Mouse (Mus musculus): ENCODE measurements around the gene Ttll10. TPM values are rescaled to one million over a fixed set of nuclear protein-coding genes. Genes with fewer than 3 reads are reported as not detected.

Ttll10 gene
- total and polyA plus RNA-seq, 2 experiments from 2014 or later: 1.9 TPM; not detected in 1

- ATAC-seq (ENCODE audit: low FRiP score) (no peak), DNase-seq (ENCODE audit: low spot score) (no peak)
- peaks cover 17% of the 10 kb centered on the region for H3K27me3 ChIP-seq (ENCODE audit: insufficient read depth, low read length)
- no peaks in the 10 kb centered on the region for H3K36me3 ChIP-seq (ENCODE audit: insufficient read depth, low read length)
- H3K27ac ChIP-seq (ENCODE audit: low read depth, low read length): no peak overlapping the region
- no peak overlapping the region for H3K9ac ChIP-seq (replicated peaks; ENCODE audit: low read length, poor library complexity, severe bottlenecking)
- peaks cover 25% of the 10 kb centered on the region for H3K4me1 ChIP-seq (ENCODE audit: insufficient read depth, low read length)
- H3K4me2 ChIP-seq (ENCODE audit: low read depth, low read length, poor library complexity, severe bottlenecking): no peak overlapping the region
- WGBS: 48% methylated on average over 4 of the region's 4 CpGs
- no peak overlapping the region for H3K4me3 ChIP-seq (ENCODE audit: low read depth, low read length)
- TF ChIP-seq CTCF (IDR thresholded peaks at IDR 0.05): no peak
- no peaks in the 10 kb centered on the region for H3K9me3 ChIP-seq (ENCODE audit: low read length)
Observed at GRCm38 (mm10) chr4:156034301-156034700, 24.9 kb downstream of the Ttll10 start.

GRCm38 (mm10) chr4:156033476-156034119 lies 25.6 kb downstream of the Ttll10 start:
- Histone ChIP-seq H3K4me3 (ENCODE audit: low read depth, low read length) (no peak overlapping the region), H3K36me3 (ENCODE audit: insufficient read depth, low read length) (no peaks in the 10 kb centered on the region), H3K27ac (ENCODE audit: low read depth, low read length) (no peak overlapping the region), H3K9ac (replicated peaks; ENCODE audit: low read length, poor library complexity, severe bottlenecking) (no peak overlapping the region), H3K9me3 (ENCODE audit: low read length) (no peaks in the 10 kb centered on the region), H3K27me3 (ENCODE audit: insufficient read depth, low read length) (peaks cover 17% of the 10 kb centered on the region), H3K4me2 (ENCODE audit: low read depth, low read length, poor library complexity, severe bottlenecking) (no peak overlapping the region), H3K4me1 (ENCODE audit: insufficient read depth, low read length) (peaks cover 25% of the 10 kb centered on the region)
- peak; percentile 53 for DNase-seq (ENCODE audit: low spot score)
- 48% methylated on average over 6 of the region's 6 CpGs for WGBS
- ATAC-seq (ENCODE audit: low FRiP score): no peak
- TF ChIP-seq CTCF (IDR thresholded peaks at IDR 0.05): peak; percentile 73

GRCm38 (mm10) chr4:156032856-156033255 lies 26.4 kb downstream of the Ttll10 start:
- TF ChIP-seq CTCF (IDR thresholded peaks at IDR 0.05): no peak
- Histone ChIP-seq H3K4me1 (ENCODE audit: insufficient read depth, low read length) (peaks cover 25% of the 10 kb centered on the region), H3K27ac (ENCODE audit: low read depth, low read length) (peak overlapping the region; percentile 83; the same call in 1 of the 2 replicates), H3K4me2 (ENCODE audit: low read depth, low read length, poor library complexity, severe bottlenecking) (peak overlapping the region; percentile 86; the same call in 1 of the 2 replicates), H3K27me3 (ENCODE audit: insufficient read depth, low read length) (peaks cover 17% of the 10 kb centered on the region), H3K4me3 (ENCODE audit: low read depth, low read length) (no peak overlapping the region), H3K9ac (replicated peaks; ENCODE audit: low read length, poor library complexity, severe bottlenecking) (no peak overlapping the region), H3K9me3 (ENCODE audit: low read length) (no peaks in the 10 kb centered on the region), H3K36me3 (ENCODE audit: insufficient read depth, low read length) (0 out of 2 replicates have a peak, but pooled peaks cover 6% of the 10 kb centered on the region)
- ATAC-seq (ENCODE audit: low FRiP score) (no peak), DNase-seq (ENCODE audit: low spot score) (no peak)
- WGBS: 88% methylated on average over 4 of the region's 4 CpGs

GRCm38 (mm10) chr4:156031593-156032391 lies 27.4 kb downstream of the Ttll10 start:
- ATAC-seq (ENCODE audit: low FRiP score) (peak; percentile 91), DNase-seq (ENCODE audit: low spot score) (peak; percentile 94)
- H3K27ac ChIP-seq (ENCODE audit: low read depth, low read length): peak overlapping the region; percentile 83
- under 1% methylated on average over 24 of the region's 24 CpGs for WGBS
- 0 out of 2 replicates have a peak, but pooled peaks have one; percentile 11 for TF ChIP-seq CTCF (IDR thresholded peaks at IDR 0.05)
- no peaks in the 10 kb centered on the region for H3K9me3 ChIP-seq (ENCODE audit: low read length)
- peak overlapping the region; percentile 54 for H3K9ac ChIP-seq (replicated peaks; ENCODE audit: low read length, poor library complexity, severe bottlenecking)
- peaks cover 25% of the 10 kb centered on the region for H3K4me1 ChIP-seq (ENCODE audit: insufficient read depth, low read length)
- H3K4me2 ChIP-seq (ENCODE audit: low read depth, low read length, poor library complexity, severe bottlenecking): peak overlapping the region; percentile 86
- H3K4me3 ChIP-seq (ENCODE audit: low read depth, low read length): peak overlapping the region; percentile 49
- peaks cover 17% of the 10 kb centered on the region for H3K27me3 ChIP-seq (ENCODE audit: insufficient read depth, low read length)
- peaks cover 13% of the 10 kb centered on the region; the same call in 1 of the 2 replicates for H3K36me3 ChIP-seq (ENCODE audit: insufficient read depth, low read length)

DNA sequence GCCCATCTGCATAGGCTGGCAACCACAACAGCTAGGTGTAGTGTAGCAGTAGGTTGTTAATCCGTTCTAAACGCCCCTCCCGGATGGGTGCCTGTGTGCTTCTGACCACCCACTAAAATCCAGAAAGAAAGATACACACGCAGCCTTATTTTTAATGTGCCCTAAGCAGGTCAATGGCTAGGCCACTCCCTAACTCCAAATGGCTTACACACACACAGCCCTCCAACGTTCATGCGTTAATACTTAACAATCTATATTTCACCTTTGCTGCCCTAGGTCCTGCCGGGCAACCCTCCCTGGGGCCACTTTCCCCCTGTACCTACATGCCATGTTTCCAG lies 28.0 kb downstream of the Ttll10 start:
- no peaks in the 10 kb centered on the region for H3K9me3 ChIP-seq (ENCODE audit: low read length)
- H3K36me3 ChIP-seq (ENCODE audit: insufficient read depth, low read length): peaks cover 13% of the 10 kb centered on the region; the same call in 1 of the 2 replicates
- peaks cover 14% of the 10 kb centered on the region for H3K27me3 ChIP-seq (ENCODE audit: insufficient read depth, low read length)
- peak; percentile 25 for ATAC-seq (ENCODE audit: low FRiP score)
- no peak for TF ChIP-seq CTCF (IDR thresholded peaks at IDR 0.05)
- peak; percentile 9 for DNase-seq (ENCODE audit: low spot score)
- H3K27ac ChIP-seq (ENCODE audit: low read depth, low read length): peak overlapping the region; percentile 83
- H3K9ac ChIP-seq (replicated peaks; ENCODE audit: low read length, poor library complexity, severe bottlenecking): peak overlapping the region; percentile 54
- H3K4me1 ChIP-seq (ENCODE audit: insufficient read depth, low read length): peaks cover 25% of the 10 kb centered on the region
- H3K4me2 ChIP-seq (ENCODE audit: low read depth, low read length, poor library complexity, severe bottlenecking): peak overlapping the region; percentile 86
- under 1% methylated on average over 7 of the region's 7 CpGs for WGBS
- peak overlapping the region; percentile 49 for H3K4me3 ChIP-seq (ENCODE audit: low read depth, low read length)
